Mouse (Mus musculus) liver, adult 2 months (tissue): ENCODE measurements around the gene Cdkl3.

ENCODE experiments used
- CTCF ChIP-seq: fragments of 200-500 bp; IDR thresholded peaks from 2 replicates; pipeline ENCODE4 v1.5.1; 2011; ENCODE audit warnings: low read depth, low read length, control low read depth
- POLR2A ChIP-seq: fragments of 200-500 bp; IDR thresholded peaks from 2 replicates; pipeline ENCODE4 v1.6.1; 2011; ENCODE audit warnings: low read length, control low read depth; ENCODE audit not compliant: insufficient read depth; ENCODE audit errors: extremely low read depth

GRCm38 (mm10) chr11:52106037-52106436 is 102.0 kb downstream of the Cdkl3 start:
- TF ChIP-seq CTCF (no peak), POLR2A (no peak)
